Mouse (Mus musculus): Measurements from ENCODE around the gene 1700016C15Rik.

The 1700016C15Rik gene

DNA sequence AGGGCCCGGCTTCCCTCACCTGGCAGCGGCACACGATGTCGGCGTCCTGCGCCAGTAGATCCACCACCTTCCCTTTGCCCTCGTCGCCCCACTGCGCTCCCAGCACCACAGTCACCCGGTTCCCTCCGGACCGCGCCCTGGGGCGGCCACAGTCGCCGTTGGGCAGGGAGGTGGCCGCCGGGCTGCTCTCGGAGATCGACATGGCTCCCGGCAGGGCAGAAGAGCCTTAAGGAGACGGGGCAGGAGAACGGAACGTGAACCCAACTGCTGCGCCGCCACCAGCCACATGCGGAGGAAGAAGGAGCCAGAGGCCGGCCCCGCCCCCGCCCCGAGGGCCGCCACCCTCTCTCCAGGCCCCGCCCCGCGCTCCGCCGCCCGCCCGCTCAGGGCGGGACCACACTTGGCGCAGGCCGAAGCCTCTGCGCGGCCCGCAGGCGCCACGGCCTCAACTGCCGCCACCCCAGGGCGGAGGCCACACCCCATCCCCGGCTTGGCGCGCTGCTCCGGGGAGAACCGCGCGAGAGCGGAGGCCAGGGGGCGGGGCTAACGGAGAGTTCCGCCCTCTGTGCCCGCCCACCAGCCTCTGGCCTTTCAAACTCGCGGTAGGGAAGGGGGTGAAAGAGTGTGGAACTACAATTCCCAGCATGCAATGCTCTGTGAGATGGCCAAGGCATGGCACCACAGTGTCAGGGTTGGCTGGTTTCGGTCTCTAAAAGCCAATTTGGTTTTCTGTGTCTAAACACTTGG lies 66.8 kb downstream of the 1700016C15Rik start, which contains the start of gene Adss:
Adss (minus strand) TSS at position 319 of the 747 bp plus-strand sequence.
- peak; percentile 98 to 99 for DNase-seq (ENCODE audit: low spot score in 2 of 2)

DNA sequence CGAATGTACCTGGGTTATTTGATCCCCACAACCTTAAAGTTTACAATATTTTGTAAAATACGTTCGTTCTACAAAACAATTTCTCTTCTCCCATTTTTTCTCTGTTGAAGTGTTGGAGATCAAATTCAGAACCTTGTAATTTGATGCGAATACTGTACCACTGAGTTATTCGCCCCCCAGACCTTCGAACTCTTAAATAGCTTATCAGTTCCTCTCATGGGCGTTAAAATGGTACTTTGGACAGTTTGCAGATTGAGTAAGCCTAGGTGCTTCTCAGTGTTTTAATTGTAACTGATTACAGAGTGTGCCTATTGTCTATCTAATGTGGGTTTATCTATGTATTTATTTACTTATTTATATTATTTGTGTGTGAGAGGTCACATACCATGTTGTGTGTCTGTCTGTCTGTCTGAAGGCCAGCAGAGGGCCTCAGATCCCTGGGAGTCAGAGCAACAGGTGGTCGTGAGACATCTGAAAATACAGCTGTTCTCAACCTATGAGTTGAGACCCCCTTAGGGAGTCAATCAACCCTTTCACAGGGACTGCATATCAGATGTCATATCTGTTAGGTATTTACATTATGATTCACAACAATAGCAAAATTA lies 67.6 kb downstream of the 1700016C15Rik start:
- DNase-seq (ENCODE audit: low spot score in 2 of 2), result no peak
